Mouse (Mus musculus) hindlimb bud, embryonic 11.5 days (tissue): ENCODE measurements at regions not wholly inside any gene's neighbourhood (a gene's known extent, or its start where the extent isn't known, plus 50 kb on each side); places are given as distances from the start of the nearest gene placed in this dataset.
"Not testable (repeated sequence)": the region's sequence is repeated elsewhere in the genome, so short reads cannot be mapped to it uniquely, and the experiment has no call there.

ENCODE experiments used
- DNase-seq: peaks from one replicate; pipeline ENCODE4 v3.0.0-alpha.2; 2012; ENCODE audit warnings: low read depth, low spot score; ENCODE audit errors: extremely low spot score

DNA sequence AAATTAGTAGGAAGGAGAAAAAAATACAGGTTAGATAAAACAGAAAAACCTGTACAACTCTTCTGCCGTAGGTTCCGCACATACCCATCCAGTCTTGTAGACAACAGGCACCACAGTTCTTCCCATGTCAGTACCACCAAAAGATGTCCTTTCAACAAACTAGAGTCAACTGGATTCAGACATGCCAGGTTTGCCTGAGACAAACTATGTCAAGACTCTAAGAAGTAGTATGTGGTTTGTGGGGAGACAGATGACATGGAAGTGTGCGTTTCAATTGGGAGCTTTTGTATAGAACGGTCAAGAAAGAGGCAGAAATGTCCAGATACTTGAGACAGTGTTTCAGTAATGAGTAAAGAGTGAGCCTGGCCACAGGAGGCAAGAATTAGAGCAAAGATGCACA, 119.5 kb upstream of the Nebl start:
- DNase-seq = no peak

- no peak for DNase-seq
These were observed 118.0 kb upstream of the Nebl start for GRCm38 (mm10) chr2:17849267-17849666.

- not testable (repeated sequence) for DNase-seq
These were observed 114.3 kb upstream of the Nebl start for GRCm38 (mm10) chr2:17845447-17846092.

DNA sequence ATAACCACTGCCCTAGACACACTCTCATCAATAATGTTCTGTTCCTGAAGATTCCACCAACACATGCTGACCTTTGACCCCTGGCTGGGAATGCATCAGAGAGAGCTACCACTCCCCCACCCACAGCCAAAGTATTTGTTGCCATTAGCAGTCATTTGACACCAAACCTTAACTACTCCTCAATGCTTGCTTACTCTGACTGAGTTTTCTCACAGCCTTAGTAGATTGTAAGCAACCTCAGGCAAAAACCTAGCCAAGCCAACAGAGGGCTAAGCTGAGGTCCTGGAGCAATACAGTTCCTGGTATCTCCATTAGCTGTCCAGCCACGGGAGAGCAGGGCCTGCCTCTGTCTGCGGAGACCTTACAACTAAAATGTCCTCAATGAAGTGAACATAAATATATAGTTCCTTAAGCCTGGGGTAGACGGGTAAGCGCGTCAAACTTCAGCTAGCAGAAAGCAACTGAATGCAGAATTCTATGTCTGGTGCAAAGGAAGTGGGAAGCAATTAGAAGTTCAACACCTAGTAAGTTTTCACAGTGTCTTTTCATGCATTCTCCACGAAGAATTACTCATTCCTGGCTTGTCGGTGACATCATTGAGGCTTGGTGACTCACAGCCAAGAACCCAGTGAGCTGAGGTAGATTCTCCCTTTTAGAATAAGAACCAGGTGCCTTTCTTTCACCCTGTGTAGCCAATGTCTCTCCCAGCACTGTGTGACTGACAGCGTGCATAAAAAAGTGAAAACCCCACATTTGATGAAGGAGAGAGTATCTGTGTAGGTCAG, 113.6 kb upstream of the Nebl start:
- no peak for DNase-seq

DNA sequence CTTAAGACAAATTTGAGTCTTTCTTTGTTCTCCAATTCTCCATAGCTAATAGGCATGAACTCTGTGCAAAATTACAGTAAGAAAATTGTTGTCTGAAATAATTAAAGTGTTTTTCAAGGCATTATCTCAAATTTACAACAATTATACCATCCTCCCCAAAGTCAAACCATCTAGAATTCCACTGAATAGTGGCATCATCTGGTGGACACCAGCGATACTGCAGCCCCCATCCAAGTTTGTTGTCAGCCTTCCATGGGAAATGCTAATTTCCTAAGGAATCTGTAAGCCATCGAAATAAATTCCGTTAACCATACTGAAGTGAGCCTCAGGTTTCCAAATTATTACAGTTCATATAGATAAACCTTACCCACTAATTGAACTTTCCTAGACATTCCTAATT, 110.7 kb upstream of the Nebl start:
- no peak for DNase-seq

DNA sequence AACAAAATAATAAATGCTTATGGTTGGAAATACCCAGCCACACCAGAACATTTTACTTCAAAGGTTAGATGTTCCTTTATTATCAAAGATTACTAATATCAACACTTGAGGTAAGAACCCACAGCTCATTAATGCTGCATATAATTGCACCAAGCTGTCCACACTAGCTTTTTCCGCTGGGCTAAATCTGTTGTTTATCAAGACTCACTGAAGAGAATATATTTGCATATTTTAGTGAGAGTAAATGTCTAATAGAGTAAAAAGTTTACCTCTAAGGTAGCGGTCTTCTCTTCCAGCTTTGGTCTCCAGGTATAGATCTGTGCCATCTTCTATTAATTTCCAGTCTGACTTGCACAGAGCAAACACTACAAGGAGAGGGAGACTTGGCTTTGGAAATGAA, 110.3 kb upstream of the Nebl start:
- DNase-seq = no peak

DNA sequence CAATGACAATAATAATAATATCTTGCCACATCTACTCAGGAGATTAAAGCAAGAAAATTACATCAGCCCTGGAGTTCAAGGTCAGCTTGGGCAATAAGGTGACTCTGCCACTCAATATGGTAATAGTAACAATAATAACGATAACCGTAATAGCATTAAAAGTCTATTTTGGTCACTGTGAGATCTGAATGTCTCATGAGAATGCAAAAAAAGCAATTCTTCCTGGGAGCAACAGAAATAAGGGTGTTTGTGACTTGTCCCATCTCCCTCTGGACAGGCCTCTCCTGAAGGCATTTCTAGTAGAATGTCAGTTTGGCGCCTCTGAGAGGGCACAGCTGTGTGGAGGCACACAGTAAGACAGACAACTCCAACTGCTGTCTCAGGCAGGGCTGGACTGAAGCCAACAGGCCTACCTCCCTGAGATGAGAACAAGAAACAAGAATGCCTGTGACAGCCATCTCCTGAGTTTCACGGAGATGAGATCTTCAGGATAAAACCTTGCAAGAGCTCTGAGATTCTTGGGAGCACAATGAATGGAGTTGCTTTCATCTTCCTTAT, 109.8 kb upstream of the Nebl start:
- no peak for DNase-seq

GRCm38 (mm10) chr2:17839649-17840048, 108.4 kb upstream of the Nebl start:
- DNase-seq = no peak

DNA sequence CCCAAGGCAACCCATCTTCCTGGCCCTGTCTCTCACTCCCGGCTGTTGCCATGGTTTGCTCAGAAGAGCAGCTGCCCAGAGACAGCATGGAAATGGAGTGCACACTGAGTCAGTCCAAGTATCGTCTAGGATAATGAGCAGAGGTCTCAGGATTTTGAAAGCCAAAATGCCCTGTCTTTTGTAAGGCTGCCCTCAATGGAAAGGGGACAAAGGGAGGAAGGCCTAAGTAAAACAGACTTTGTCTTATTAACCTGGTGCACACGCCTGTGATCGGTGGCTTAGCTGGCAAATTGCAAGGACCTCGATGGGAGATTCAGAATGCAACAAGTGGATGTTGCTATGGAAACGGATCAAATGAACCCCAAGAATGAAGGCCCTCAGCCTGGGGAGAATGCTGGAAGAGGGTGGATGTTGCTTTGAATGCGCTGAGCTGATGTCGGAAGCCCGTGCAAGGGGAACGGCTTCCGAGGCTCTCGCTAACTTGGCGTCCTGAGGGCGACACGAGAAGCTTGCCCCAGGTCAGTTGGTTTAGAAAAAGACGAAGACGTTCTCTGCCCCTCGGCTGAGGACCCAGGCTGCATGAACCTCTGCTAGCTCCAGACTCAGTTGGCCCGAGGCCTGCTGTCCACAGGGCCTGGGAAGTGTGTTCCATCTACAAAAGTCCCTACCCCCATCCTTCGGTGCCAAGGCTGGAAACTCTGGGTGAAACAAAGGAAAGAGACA, 107.8 kb upstream of the Nebl start:
- no peak for DNase-seq

DNA sequence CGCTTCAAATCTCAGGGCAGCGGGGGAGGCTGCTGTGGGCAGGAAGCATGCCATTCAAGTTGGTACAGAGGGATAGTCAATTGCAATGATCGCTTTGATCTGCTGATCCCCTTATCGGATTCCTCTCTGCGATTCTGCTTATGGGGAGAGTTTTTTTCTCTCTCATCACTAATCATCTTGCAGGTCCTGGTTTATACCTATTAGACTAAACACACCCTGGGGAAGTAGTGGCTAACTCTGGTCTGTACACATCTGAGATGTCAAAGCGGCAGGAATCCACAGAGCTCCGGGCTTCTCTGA, 107.1 kb upstream of the Nebl start:
- DNase-seq = no peak

DNA sequence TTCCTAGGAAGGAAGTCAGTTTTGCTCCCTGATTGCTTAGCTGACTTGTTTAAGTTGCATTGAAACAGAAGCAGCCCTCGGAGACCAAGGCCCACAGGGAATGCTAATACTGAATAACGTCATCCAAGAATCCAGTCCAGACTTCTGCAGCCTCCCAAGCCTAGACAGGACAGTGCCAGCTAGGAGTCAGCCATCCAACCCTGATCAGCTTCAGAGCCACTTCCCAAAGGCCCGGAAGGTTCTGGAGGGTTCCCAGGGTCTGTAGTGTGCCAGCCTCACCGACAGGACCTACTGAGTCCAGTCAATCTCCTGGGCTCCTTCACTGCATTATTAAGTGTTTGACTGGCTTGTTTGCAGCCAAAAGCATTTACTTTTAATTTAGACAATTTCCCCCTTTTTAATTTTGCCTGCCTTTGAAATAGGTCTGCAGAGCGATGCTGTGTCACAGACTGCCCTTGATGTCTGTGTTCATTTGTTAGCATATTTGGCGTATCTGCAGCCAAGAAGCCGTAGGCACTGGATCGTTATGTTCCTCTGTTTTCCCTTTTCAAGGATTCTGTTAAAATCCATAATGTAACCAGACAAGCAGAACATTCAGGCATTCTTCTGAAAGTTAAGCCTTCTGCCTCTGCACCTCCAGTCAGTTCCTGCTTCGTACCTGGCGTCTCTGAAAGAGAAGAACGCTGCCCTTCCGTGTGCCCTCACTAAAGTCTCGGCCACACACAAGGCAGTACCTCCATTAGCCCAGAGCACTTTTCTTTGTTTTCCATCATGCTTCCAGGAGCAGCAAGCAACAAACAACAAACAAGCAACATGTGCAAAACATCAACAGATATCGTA, 106.5 kb upstream of the Nebl start:
- DNase-seq = no peak

DNA sequence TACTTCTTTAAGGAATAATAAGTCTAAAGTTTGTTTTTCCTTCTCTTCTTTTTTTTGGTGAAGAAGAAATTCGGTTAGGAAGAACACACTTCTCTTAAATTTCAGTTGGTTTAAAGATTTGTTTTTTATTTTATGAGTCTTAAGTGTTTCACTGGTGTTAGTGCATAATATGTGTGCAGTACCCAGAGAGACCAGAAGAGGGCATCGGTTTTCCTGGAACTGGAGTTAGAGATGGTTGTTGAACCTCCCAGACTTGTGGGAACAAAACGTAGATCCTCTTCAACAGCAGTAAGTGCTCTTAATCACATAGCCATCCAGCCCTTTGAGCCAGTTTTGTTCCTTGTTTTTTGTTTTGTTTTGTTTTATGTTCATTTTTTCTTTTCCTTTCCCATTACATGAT, 101.5 kb upstream of the Nebl start:
- no peak for DNase-seq

- DNase-seq = no peak
These were observed 99.0 kb upstream of the Nebl start for GRCm38 (mm10) chr2:17830216-17830615.

GRCm38 (mm10) chr2:17825271-17825670, 94.0 kb upstream of the Nebl start:
- no peak for DNase-seq

DNA sequence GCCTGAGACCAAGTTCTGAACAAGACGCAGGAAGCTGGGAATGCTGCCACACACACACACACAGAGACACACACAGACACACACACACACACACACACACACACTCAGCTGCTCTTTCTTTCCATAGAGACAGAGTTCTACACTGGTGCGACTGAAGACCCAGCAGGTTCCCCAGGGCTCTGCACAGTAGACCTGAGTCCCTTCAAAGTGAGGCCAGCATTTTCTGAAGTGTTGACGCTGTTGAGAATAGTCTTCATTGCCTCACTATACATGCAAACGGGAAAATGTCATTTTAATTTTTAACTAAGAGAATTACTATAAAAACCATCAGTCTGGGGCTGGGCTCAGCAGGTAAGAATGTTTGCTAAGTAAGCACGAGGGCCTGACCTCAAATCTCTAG, 92.9 kb upstream of the Nebl start:
- no peak for DNase-seq

DNA sequence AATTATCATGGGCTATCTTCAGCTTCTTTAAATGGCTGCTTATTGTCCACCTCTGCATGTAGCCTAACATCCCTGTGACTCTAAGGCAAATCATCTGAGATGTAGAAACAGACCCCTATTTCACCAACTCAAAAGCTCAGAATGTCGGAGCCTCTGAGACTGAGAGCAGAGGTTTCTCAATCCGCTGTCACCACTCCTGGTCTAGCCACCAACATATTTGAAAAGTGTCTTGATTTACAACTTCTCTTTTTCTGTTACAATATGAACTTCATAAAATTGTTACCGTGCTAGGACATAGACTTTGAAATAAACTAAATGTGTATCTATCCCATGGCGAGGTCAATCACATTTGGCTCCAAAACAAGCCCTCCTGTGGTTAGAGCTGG, 91.3 kb upstream of the Nebl start:
- no peak for DNase-seq

DNA sequence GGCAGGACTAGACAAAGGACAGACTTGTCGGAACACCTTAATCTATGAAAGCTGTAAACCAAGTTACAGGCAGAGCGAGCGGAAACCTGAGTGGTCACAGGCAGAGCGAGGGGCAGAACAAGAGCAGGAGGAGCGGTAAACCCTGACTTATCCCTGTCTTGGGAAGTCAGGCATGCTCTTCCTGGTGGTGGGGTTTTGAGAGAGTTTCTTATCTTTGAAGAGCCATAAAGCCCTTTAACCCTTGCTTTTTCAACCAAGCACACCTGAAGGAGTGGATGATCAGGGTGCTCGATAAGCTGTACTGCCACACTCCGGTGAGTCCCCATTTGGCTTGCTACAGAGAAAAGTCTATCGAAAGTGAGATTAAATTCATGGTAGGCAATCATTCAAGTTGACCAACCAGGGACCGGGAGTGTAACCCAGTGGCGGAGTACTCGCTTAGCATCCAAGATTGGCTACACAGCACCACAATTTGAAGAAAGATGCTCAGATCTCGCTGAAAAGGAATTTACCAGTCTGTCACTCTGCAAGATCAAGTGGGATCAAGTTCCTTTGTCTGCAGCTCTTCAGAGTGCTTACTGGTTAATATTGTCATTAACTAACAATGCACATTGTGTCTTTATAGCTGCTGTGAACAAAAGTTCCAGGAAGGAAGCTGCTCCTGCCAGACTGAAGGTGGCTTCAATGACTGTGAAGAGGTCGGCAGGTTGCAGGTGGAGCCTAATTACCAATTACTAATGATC, 90.8 kb upstream of the Nebl start:
- no peak for DNase-seq

GRCm38 (mm10) chr2:17811943-17812670, 80.8 kb upstream of the Nebl start:
- no peak for DNase-seq
